Mouse (Mus musculus): ENCODE data around the gene Vegfb.
A peak's percentile ranks its signal among the peaks of the same experiment; 100 is the strongest.

The Vegfb gene

DNA sequence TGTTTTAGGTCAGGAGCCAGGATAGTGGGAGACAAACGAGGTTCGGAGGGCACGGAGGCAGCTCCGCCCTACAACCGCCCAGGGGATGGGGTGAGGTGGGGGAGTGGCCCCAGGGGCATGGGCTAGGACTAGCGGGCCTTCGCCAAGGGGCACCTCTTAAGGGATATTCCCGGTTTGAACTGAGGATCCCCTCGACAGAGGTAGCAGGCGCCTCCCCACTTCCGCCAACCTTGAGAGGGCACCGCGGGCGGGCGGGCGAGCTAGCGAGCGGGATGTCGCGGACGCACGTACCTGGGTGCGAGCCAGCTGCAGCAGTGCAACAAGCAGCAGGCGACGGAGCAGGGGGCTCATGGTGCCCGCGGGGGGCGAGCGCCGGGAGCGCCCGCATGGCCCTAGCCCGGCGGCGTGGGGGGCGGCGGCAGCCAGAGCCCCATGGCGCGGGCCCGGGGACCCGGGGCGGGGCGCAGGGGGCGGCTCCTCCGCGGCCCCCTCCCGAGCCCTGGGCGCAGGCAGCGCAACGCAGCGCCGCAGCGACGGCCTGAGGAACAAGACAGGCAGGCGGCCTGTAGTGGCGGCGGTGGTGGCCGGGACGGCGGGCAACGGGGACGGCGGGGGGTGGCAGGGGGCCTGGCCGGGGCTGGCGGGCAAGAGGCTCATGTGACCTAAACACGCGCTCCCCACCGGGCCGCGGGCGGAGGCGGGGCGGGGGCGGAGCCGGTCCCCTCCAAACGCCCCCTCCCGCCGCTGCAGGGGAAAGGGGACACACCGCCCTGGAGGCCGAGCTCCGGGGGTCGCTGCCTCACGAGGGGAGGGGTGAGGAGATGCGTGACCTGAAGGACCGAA lies at the start of gene Vegfb:
Gene Vegfb, minus strand, starts transcription at position 591 of the 843 bp plus-strand sequence.
- peak; percentile 68 to 69 for DNase-seq (ENCODE audit: low spot score in 2 of 2)

DNA sequence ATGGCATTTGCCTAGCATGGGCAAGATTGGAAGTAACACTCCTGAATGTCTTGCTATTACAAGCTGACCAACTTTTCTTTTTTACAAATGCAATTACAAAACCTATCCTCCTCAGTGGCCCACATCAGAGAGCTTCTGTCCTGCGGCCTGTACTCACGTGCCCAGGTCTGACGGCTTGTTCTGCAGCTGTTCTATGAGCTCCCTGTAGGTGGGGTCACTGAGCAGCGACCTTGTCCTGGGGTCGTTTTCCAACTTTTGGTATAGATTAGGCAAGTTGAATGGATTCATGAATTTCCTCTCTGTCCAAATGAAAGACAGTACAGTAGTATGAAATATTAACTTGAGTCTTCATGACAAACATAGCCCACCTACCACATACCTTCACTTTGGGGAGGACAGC lies 46.6 kb upstream of the Vegfb start:
- no peak for DNase-seq (ENCODE audit: low spot score in 2 of 2)

DNA sequence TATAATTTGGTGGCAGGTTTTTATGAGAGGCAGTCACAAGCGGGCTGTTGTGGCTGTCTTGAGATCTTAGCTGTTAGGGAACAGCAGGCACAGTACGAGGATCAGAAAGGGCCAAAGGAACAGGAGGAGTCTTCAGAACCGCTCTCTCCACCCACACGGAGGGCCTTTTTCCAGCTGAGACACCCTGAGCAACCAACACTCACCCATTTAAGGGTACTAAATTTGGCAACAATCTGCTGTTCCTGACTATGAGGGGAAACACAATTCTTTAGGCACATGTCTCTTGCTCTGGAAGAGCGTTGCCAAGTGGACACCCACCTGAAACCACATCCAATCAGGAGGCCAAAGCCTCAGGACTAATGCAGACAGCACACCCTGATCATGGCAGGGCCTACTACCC lies 42.1 kb upstream of the Vegfb start:
- DNase-seq (ENCODE audit: low spot score in 2 of 2): no peak

DNA sequence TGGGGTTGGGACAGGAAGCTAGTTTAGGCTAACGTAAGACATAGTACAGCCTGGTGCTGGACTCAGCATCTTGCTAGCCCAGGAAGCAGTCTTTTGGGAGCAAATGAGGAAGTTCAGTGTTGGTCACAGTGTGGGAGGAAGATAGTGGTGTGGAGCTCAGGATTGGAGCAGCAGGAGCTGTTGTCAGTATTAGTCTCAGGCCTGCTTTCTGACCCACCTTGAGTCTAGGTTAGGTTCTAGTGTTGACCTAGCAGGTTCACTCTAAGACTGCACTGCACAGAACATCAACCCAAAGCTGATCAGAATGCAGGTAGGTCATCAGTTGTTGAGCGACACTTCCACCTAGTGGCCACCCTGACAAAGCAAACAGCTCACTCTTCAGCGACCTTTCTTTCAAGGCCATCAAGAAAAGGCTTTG lies 32.8 kb upstream of the Vegfb start:
- DNase-seq (ENCODE audit: low spot score in 2 of 2): no peak

DNA sequence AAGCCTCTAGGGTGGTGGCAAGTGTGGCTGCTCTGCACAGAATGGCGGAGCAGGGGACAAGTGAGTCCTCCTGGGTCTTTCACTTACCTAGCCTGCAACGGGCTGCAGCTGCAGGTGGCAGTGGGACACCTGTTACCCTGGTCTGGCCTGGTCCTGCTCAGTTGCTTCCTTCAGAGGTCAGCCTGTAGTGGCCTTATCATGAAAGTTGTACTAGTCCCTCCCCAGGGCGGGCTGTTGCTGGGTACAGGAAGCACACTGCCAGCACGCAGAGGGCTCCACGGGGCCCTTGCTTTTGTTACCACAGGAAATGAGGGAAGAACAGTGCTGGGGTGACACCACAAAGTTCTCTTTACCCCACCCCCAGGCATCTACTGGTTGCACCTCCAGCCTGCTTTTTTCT lies 31.7 kb upstream of the Vegfb start, which contains the start of gene Fermt3:
Gene Fermt3, minus strand, starts transcription at position 279 of the 400 bp plus-strand sequence.
- DNase-seq (ENCODE audit: low spot score in 2 of 2): peak in 1 of 2 experiments; percentile 26

DNA sequence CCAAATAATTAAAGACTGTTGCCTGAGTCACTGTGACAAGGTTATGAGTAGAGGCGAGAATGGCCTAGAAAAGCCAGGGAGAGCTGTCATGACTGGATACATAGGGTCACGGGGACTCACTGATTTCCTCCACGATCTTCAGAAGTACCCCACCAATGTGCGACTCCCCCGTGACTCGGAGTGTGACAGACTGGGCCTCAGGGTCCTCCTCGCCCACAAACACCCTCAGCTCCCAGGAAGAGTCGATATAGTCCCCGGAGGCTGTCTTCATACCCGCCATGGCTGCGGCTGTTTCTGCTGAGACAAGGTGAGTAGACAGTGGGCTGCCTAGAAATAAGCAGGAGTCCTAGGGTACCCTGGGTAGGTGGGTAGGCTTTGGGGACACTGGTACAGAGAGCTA lies 31.1 kb upstream of the Vegfb start:
- DNase-seq (ENCODE audit: low spot score in 2 of 2): no peak

DNA sequence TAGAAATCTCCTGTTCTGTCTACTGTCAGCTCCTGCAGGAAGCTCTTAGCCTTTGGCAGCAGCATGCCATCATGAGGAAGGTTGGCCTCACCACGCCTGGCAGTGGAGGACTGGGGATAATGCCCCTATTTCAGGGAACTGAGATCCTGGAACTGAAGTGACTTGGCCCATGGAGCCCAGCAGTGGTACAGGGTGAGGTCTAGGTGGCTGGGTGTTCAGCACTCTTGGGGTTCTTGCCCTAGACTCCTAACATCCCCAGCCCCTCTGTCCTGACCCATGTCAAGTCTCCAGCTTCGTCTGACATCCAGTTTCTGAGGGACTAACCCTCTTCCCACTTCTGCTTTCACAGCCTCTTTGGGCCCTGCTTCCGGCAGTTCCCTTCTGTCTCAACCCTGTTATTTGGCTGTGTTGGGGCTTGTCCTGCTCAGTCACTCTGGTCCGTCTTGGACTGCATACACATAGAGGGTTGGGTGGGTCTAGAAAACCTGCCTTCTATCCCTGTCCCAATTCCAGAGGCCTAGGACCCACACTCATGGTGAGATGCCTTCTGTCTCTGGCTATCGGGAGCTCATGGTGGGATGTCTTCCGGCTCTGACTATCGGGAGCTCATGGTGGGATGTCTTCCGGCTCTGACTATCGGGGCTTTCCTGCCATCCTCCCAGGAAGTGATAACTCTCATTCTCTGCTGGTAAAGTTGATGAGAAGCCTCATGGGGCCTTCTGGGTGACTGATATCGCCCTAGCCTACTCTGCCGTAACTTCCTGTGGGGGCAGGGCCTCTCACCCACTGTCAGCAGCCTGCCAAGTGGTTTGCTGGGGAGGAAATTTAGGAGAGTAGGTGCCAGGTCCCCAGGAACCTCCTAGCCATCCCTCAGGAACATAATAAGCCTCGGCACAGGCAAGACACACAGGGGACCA lies 30.3 kb upstream of the Vegfb start:
- no peak for DNase-seq (ENCODE audit: low spot score in 2 of 2)

DNA sequence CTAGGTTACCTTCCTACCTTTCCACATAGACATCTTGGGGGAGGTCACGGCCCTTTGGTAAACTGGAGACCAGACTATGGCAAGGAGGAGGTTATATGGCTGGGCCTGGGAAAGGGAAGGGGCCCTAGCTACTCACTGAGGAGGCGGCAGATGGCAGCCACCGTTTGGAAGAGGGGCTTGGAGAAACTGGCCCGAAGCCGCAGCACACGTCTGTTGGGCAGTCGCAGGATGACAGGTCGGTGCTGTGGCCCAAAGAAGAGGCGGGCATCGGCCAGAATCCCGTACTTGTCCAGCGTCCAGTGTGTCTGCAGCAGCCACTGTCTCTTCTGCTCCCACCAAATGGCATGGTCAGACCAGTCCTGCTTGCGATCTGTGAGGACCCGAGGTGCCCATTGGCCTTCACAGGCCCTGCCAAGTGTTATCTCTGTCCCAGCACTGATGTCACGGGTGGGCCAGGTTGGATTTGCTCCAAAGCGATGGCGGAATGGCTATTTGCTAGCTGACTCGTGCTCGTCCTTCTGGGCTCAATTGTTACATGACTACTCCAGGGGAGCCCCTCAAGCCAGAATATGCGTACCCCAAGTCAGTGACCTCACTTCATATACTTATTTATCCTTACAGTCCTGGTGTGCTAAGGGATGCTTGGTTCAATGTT lies 27.2 kb upstream of the Vegfb start:
- DNase-seq (ENCODE audit: low spot score in 2 of 2): no peak

DNA sequence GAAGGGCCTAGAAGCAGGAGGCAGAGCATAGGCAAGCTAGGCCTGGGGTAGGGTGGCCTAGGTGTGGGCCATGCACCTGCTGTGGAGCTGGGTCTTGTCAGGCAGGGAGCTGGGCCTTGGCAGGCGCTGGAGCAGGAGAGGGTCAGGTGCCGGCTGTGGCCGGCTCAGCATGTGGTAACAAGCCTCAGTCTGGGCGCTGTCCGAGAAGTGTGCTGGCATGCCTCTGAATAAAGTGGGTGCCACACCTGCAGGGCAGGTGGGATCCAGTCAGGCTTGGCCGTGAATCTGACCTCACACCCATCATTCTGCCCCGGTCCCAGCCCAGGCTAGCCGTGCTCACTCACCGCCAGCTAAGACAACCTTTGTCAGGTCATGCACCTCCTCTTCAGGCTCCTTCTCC lies 26.5 kb upstream of the Vegfb start:
- DNase-seq (ENCODE audit: low spot score in 2 of 2): no peak

DNA sequence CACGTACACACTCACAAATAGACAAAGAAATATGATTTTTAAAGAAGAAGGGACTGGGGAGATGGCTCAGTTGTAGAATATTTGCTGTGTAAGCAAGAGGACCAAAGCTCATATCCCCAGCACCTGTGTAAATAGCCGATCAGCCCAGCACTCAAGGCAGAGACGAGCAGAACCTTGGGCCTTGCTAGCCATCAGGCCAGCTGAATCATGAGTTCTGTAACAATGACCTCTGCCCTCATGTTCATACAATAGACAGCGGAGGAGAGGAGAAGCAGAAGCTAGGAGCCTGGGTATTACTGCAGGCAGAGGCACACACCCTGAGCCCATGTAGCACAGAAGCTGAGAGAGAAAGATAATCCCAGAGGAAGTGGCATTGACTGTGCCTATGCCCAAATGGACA lies 25.0 kb upstream of the Vegfb start:
- DNase-seq (ENCODE audit: low spot score in 2 of 2): no peak

DNA sequence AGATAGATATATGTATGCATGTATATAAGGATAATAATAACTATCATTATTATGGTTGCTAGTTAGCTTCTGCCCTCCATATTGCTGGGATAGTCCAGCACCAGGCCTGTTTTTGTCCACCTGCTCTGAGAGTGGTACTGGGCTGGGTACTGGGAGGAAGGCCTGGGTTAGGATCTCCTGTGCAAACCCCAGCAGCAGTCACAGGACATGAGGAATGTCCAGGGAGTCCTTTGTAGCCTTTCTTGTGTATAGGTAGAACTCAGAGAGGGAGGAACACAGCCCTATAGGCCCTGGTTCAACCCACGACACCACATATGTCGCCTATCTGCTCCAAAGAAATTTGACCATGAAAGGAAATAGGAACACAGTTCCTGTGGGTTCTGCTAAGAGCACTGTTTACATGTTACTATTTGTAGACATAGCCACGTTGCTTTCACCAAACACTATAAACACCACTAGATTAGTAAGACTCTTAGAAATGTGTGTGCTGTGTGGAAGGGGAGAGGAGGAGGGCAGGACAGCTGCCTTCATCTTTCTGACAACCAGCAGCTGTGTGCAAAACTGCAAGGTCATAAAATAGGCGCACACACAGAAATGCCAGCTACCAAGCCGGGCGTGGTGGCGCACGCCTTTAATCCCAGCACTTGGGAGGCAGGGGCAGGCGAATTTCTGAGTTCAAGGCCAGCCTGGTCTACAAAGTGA lies 19.6 kb upstream of the Vegfb start:
- no peak for DNase-seq (ENCODE audit: low spot score in 2 of 2)

DNA sequence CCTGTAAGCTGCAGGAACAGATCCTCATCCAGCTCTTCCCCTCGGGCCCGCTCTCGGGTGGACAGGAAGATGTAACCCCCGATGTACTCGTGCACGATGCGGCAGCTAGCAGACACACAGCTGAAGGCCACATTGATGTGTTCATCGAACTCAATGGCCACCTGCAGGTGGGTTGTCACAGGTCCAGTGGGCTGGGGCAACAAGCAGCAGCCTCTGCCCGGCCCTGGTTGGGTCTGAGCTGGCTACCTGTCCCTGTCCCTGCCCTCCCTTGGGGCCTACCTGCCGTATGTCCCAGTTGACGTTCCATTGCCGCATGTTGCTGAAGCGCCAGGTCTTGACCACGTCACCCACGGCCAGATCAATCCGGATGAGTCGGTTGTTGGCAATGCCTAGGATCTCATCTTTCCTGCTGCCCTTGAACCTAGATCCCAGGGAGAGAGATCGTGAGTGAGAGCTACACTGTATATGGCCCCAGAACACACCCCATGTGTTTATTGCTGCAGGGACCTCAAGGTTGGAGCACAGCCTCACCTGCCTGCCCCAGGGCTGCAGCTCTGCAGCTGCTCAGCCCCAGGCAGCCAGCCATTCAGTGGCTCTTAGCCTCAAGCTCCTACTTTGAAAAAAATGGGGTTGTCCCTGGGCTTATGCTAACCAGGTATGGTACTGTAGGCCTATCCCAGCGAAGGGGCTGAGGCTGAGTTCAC lies 12.1 kb upstream of the Vegfb start:
- no peak for DNase-seq (ENCODE audit: low spot score in 2 of 2)

DNA sequence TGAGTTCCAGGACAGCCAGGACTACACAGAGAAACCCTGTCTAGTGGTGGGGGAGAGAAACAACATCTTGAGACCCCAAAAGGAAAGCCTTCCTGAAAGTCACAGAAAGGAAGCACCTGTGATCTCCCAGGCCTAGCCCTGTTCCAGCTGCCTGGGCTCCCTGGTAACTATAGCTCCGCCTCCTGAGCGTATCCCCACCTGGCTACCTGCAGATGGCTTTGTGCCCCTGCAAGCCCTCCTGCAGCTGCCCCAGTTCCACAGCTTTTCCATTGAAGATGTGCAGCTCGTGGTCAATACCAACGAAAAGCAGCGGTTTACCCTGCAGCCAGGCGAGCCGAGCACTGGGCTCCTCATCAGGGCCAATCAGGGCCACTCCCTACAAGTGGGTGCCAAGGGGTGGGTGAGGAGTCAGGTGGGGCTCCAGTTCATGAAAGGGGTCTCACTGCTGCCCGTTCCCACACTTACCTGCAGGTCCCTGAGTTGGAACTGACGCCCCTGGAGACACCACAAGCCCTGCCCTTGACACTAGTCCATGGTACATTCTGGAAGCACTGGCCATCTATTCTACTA lies 10.4 kb upstream of the Vegfb start:
- DNase-seq (ENCODE audit: low spot score in 2 of 2): no peak

DNA sequence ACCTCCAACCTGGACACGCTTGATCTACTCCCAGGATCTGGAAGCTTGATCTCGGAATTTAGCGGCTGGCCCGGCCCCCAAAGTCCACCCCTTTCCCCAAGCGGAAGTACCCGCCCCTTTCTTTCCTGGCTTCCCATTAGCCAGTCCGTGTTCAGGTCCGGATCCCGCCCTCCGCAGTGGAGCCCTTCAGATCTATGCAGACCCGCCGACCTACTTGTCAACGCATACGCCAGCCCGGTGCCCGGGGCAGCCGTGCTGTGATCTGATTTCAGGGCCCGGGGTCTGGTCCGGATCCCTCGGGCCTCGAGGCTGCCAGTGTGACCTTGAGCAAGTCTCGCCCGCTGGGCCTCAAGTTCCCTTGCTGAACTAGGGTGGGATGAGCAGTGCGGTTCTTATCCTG lies 8.6 kb upstream of the Vegfb start, which contains the start of the genes Nudt22 and Trpt1:
Gene Nudt22, minus strand, starts transcription at position 112 of the 400 bp plus-strand sequence.
Gene Trpt1, plus strand, starts transcription at position 126 of the 400 bp plus-strand sequence.
- DNase-seq (ENCODE audit: low spot score in 2 of 2): peak; percentile 82 to 90

DNA sequence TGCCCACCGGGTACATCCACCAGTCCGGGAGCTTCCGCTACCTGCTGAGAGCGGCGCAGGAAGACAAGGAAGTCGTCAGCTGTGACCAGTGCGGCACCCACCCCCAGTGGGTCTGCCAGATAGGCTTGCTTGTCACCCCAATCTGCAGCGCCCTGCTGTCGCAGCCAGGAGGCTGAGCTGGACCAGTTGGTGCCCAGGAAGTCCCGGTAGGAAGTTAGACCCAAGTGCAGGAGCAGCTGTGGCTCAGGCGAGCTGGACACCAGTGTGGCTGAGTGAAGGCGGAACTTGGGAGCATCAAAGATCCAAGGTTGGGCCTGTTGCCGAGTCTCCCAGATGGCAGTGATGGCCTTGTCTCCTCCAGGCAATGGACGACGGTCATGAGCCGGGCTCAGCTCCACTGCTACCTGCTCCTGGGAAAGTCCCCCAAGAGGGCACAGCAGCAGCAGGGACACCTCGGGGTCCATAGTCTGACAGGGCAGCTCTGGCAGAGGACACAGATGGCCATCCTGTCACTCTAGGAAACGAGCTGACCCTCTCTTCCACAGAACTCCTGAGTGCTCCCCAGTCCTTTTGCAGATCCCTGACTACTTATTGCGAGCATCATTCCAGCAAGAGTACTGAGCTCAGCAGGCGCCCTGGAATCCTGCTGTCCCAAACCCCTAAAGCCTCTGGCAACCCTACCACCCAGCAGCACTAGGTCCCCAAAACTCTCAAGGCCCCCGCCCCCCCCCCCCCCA lies 8.0 kb upstream of the Vegfb start:
- DNase-seq (ENCODE audit: low spot score in 2 of 2): no peak

DNA sequence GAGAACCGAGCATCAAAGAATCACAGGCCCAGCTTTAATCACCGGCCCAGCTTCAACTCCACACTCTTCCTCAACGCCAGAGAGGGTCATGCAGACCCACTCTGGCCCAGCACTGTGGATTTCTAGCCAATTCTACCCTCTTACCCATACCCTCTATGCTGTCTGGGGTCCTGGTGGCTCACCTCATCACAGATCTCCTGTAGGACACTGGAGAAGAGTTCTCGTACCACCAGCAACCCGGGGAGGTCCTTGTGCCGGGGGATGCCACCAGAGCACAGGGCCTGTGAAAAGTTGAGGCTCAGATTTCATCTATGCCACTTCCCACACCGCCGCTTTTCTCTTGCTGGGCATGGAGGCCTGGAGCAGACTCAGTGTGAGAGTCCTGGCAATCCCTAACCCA lies 7.0 kb upstream of the Vegfb start:
- DNase-seq (ENCODE audit: low spot score in 2 of 2): no peak

DNA sequence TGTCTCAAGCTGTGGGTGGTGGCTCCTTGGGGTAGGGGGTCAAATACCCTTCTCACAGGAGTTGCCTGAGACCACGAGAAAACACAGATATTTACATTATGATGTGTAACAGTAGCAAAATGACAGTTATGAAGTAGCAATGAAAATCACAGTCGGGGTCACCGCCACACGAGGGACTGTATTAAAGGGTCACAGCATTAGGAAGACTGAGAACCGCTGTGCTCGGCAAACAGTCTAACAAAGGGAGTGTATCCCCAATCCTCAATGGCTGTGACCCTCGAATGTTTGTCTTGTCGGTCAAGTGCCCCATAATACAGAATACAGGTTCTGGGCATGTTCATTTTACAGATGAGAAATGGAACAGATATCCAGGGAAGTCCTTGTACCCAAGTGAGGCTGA lies 6.6 kb upstream of the Vegfb start:
- DNase-seq (ENCODE audit: low spot score in 2 of 2): no peak

DNA sequence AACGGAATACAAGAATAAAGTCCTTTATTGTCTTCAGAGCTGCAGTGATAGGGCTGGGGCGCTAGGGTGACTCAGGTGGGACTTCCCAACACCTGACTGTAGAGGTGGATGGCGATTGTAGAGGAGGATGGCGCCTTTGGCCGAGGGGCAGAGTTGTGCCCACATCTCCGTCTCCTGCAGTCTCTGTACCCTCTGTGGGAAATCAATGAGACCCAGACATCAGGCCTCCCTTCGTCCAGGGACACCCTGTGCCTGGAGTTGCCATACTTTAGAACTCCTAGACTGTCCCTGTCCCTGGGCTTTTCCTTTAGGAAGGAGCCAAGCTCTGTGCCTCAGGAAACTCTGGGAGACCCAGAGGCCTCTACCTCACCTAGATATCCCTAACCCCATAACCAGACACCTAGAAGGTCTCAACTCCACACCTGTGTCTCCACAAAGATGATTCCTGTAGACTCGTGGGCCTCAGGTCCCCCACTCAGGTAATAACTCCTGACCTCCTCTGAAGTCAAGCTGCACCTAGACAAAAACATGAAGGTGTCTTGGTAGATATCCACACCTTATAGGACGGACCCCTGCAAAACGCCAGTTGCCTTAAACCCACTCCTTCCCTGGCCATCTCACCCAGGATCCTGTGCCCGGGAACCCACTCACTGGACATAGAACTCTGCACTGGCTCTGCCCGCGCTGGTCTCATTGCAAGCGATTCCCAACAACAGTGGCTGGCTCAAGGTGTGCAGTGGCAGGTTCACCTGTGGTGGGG lies 5.7 kb upstream of the Vegfb start:
- no peak for DNase-seq (ENCODE audit: low spot score in 2 of 2)
